Mouse (Mus musculus): ENCODE data around the gene Coq7. TPM values are rescaled to one million over a fixed set of nuclear protein-coding genes. Genes with fewer than 3 reads are reported as not detected.

Gene Coq7
- total RNA-seq, 2 experiments from 2014 or later, result 109 to 115 TPM

DNA sequence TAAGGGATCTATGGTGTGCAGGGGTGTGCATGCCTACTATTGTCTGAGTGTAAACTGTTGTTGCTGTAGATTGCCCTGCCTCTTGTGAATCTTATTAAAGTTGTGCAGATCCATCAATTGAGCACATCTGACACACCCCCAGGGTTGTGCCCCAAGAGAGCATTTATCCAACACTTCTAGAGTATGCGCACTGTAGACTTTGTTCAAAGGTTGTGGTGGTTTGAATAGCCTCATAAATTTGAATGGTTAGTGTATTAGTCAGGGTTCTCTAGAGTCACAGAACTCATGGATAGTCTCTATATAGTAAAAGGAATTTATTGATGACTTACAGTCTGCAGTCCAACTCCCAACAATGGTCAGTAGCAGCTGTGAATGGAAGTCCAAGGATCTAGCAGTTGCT lies 60.3 kb downstream of the Coq7 start:
- intact Hi-C loops (cut with DNase I), result no loop called here
- DNase-seq (ENCODE audit: low spot score), result no peak

DNA sequence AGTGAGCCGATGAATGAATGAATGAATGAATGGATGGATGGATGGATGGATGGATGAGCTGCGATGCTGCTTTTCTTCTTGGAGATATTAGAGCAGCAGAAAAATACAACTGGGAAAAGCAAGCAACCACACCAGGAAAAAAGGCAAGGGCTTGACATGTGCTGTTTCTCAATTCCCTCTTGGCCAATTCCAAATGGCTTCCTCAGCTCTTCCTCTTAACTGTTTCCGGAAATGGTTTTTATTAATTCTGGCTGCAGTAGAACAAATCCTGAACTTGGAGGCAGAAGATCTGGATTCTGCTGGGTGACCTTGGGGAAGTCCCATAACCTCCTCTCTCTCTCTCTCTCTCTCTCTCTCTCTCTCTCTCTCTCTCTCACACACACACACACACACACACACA lies 65.1 kb downstream of the Coq7 start:
- no peak for DNase-seq (ENCODE audit: low spot score)
- intact Hi-C loops (cut with DNase I), result no loop called here

DNA sequence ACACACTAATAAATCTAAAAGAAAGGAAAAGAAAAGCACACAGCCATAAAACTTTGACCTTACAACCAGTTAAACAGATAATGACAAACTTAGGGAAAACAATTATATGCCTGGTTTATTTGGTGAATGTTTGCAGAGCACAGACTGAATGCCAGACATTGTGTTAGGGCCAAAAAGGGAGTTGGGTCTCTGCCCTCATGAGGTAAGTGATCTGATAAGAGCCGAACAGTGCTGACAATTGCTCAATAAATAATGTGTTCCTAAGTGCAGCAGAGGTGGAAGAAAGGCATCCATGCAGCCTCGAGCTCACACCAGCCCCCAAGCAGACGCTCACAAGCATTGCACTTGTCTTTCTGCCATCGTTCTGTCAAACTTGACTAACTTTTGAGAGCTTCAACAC lies 68.7 kb downstream of the Coq7 start:
- intact Hi-C loops (cut with DNase I), result no loop called here
- no peak for DNase-seq (ENCODE audit: low spot score)

DNA sequence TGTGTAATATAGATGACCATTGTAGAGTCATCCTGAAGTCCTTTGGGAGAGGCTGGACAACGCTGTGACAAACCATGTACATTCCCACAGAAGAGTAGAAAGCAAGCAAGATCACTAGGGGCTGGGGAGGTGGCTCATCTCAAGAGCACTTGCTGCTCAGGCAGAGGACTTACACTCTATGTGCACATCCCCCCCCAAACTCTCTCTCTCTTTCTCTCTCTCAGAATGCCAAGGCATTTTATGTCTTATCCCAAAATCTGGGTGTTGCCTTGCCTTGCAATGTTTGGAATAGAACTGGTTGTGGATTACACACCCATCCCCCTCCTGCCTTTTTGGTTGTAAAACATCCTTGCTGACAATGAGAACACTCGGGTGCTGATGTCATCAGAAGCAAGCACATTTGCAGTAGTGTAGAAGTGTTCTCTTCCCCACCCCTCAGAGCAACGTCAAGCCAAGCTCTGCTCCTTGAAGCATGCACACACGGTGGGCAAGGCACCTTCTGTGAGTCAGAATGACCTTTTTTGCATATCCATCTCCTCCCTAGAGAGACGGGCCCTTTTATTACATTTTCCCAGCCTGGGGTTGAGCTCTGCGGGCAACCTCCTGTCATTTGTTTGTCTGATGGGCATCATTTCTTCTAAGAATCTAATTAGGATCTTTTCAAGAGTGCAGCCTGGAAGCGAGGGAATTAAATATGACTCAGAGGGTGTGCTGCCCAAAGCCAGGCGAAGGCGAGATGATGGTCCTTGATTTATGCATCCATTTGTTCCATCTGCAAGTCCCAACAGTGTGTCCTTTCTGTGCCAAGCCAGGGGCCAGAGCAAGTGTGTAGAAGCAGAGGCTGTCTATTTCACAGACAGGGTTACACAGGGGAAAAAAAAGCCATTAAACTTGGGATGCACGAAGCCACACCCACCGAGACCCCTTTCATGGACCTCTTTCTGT lies 70.1 kb downstream of the Coq7 start:
- intact Hi-C loops (cut with DNase I), result no loop called here
- no peak for DNase-seq (ENCODE audit: low spot score)

DNA sequence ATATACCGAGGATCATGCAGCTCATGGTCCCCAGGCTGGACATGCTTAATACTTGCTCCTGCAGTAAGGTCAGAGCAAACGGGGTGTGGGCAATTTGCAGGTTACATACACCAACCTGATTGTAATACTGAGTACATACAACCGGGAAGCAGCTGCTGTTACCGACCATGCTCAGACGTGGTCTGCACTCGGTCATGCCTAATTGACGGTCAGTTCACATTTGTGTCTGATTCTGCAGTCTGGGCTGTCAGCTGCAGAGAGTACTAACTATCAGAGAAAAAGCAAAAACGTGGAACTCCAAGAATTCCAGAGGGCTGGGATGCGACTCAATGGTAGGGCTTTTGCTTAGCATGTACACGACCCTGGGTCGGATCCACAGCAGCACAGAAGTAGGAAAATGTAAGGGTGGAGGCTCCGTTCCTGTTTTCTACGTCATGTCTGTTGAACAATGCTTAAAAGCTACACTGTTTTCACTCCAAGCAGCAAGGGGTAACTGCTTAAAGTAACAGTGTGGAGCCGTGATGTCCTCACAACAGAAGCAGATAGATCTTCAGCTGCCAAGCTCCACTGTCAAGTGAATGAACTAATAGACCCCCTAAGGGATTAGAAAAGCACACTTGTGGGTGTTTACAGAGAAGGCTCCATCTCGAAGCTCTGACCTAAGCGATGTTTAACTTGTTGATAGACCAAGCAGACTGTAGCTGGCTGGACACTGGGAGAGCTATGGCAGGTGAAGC lies 71.6 kb downstream of the Coq7 start:
- intact Hi-C loops (cut with DNase I), result no loop called here
- DNase-seq (ENCODE audit: low spot score), result no peak

Other genes with a start within 250 kb of the Coq7 start
- gene Syt17, start 85.1 kb downstream of the Coq7 start, total RNA-seq (2021), result 1 to 10 TPM; 1.3 to 1.7 TPM
- 10 to 100 TPM; 22.3 to 30.5 TPM for gene Itpripl2, start 41.4 kb downstream of the Coq7 start, total RNA-seq (2021)
- 1 to 10 TPM; 6.5 to 6.7 TPM for gene Tmc7, start 51.4 kb upstream of the Coq7 start, total RNA-seq (2021)
- under 1 TPM; 0.14 to 0.26 TPM for gene Tmc5, start 63.9 kb upstream of the Coq7 start, total RNA-seq (2021)
- gene Gde1, start 172.4 kb upstream of the Coq7 start, total RNA-seq (2021), result 10 to 100 TPM; 28.5 to 30.6 TPM
- gene Ccp110, start 179.2 kb upstream of the Coq7 start, total RNA-seq (2021), result 1 to 10 TPM; 2.5 to 2.7 TPM
- 10 to 100 TPM; 26.1 to 26.9 TPM for gene Vps35l, start 206.9 kb upstream of the Coq7 start, total RNA-seq (2021)